Mouse (Mus musculus) cerebellum, adult 9-10 months (tissue): ENCODE measurements around the gene Cbx7.
A peak's percentile ranks its signal among the peaks of the same experiment; 100 is the strongest.
"Not testable (repeated sequence)": the region's sequence is repeated elsewhere in the genome, so short reads cannot be mapped to it uniquely, and the experiment has no call there.

Experiments used
- DNase-seq: peaks from one replicate; pipeline ENCODE4 v3.0.0; 2022

The Cbx7 gene

DNA sequence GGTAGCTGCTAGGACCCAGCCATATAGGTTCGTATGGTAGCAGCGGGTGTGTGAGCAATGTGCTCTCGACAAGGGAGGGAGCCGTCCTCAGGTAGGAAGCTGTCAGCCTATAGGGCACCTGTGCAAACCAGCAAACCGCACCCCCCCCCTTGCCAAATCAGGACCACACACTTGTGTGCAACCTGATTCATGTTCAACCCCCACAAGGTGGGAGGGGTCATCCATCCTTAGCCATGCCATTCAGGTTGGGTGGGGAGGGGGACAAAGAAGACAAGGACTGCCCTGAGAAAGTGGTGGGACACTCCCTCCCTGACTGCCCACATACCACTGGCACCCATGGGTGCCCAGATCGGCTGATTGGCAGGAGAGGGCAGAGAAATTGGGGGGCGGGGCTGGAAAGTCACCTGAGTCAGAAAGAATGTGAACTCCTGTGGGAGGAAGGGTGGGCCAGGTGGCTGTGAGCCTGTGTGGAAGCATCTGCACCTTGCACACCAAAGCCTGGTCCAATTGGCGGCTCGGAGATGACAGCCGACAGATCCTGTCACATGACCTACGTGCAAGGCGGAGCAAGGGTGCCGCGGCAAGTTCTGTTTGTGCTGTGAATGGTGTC, 53.7 kb downstream of the Cbx7 start:
- DNase-seq, result no peak

DNA sequence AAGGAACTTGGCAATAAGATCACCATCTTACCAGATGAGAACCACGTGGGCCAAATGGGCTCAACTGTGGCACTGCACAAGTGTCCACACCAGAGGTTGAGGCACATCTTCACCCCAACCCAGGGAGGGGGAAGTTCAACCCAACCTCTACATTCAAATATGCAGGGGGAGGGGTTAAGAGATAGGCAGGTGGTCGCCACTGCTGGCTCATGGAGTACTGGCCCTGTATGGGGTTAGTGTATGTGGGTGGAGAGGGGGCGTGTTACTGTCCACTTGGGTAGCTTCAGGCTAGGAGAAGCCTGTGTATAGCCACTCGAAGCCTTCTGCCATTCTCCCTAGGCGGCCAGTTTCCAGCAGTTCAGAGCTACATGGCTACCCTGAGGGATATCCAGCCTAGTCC, 54.8 kb downstream of the Cbx7 start:
- no peak for DNase-seq

DNA sequence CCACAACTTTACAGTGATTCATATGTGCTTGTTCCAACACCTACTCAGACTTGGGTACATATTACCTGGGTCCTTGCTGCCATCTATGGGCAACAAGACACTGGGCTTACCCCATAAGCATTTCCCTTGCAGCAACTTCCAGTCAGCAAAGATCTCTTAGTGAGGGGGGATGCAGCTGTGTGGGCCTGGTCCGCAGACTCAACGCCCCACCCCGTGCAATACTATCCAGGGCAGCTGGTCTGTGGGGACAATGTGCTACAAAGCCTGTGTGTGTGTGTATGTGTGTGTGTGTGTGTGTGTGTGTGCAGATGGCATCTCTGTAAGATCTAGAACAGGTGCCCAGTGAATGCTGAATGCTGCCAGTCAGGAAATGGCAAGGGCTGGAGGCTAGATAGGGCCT, 56.6 kb downstream of the Cbx7 start:
- DNase-seq, result peak; percentile 61

DNA sequence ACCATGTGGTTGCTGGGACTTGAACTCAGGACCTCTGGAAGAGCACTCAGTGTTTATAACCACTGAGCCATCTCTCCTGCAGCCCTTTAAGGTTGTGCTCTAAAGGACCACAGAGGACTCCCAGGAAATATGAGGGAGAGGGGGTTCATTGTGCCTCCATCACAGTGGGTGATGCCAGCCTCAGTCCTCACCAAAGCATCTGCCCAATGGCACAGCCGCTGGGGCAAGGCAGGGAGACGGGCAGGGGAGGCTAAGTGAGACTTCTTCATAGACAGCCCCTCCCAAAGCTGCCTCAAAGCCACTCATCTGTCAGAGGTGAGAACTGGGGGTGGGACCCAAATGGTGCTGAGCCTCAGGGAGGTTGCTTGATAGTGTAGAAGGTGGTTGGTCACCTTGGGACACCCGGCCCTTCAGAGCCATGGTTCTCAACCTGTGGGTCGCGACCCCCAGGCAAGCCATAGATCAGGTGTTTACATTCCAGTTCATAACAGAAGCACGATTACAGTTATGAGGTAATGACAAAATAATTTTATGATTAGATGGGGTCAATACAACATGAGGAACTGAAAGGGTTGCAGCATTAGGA, 57.1 kb downstream of the Cbx7 start:
- DNase-seq, result no peak

DNA sequence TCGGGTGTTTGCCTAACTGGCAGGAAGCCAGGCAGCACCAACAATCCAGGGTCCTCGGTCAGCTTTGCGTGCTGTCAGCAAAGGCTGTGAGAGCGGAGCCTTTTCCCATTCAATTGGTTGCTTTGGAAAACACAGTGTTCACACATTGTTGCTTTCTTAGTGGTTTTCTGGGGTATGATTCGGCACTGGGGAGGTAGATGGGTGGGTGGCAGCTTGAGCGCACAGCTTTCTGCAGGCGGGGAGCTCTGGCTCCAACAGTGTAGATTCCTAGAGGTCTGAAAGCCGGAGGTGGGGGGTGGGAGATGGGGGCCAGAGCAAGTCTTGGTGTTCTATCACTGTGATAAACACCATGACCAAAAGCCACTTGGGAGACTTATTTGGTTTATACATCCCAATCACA, 59.6 kb downstream of the Cbx7 start:
- no peak for DNase-seq

DNA sequence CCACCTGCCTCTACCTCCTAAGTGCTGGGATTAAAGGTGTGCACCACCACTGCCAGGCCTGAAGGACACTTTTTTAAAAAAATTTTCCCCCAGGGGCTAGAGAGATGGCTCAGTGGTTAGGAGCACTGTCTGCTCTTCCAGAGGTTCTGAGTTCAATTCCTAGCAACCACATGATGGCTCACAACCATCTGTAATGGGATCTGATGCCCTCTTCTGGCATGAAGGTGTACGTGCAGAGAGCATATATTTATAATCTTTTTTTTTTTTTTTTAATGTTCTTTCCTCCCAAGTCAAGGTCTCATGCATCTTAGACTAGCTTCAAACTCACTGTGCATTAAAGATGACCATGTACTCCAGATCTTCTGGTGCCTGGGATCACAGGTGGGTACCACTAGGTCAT, 60.1 kb downstream of the Cbx7 start:
- DNase-seq, result not testable (repeated sequence)

DNA sequence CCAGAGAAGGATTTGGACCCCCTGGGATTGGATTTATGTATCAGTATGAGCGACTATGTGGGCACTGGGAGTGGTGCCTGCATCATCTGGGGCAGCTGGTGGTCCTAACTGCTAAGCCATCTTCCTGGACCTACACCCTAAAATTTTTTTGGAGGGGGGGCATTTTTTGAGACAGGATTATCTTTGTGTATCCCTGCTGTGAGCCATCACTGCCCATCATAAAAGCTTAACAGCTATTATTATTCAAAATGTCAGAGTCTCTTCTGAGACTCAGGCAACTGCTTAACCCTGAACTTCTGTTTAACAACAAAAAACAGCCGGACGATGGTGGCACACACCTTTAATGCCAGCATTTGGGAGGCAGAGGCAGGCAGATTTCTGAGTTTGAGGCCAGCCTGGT, 61.9 kb downstream of the Cbx7 start:
- not testable (repeated sequence) for DNase-seq

DNA sequence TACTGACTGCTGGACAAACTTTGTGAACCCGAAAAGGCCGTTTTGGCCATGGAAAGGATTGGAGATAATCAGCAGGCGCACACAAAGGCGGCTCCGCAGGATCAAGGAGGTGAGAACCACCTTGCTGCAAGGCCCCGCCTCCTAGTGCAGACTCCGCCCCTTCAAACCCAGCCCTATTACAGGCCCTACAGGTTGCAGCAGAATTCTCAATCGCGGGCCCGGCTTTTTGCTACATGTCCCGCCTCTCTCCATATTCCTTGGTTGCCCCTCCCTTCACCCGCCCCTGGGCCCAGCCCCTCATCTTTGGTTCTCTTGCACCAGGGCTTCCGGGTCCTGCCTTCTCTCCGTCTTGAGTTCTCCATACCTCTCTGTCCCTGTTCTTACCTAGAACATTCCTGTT, 64.1 kb downstream of the Cbx7 start:
- no peak for DNase-seq

DNA sequence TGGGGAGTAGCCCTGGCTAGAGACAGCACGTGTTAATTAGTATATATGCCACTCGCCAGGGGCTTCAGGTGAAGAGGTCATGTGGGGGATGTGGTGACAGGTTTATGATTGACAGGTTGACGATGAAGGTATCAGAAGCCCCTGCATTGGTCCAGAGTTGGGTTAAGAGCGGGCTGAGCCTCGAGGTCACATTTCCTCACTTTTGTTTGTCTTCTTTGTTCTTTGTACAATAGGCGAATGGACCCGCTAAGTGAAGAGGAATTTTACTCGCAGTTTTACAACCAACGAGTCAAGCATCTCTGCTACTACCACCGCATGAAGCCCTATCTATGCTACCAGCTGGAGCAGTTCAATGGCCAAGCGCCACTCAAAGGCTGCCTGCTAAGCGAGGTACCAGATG, 65.7 kb downstream of the Cbx7 start:
- no peak for DNase-seq

DNA sequence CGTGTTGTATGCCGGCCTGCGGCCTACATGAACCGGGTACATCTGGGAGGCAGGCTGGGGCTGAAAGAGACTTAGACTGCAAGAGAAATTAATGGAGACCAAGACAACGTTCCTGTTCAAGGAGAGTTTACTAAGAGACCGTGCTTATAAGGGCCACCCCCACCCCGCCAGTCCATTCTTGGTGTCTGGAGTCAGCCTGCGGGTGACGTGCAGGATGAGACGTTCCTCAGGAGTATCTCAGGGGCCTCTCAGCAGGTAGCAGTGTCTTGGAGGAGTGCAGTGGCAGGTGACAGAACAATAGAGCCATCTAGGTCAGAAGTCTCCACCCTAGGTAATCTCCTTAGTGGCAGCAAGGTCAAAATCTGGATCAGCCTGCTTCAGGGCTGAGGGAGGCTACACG, 66.2 kb downstream of the Cbx7 start:
- DNase-seq, result not testable (repeated sequence)

DNA sequence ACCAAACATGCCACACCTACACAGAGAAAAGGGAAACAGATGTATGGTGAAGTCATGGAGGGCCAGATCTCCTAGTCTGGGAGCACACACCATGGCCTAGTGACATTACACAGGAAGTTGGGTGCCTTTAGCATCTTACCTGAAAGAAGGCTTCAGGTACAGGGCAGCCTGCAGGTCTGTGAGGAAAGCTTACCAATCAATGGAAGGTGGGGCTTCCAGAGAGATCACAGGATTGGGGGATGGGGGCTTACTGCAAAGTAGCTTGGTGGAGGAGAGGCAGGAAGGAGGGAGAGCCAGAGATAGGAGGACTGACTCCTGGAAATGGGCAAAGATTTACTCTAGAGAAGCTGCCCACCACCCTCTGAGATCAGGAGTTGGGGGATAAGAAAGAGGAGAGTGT, 67.0 kb downstream of the Cbx7 start:
- no peak for DNase-seq

DNA sequence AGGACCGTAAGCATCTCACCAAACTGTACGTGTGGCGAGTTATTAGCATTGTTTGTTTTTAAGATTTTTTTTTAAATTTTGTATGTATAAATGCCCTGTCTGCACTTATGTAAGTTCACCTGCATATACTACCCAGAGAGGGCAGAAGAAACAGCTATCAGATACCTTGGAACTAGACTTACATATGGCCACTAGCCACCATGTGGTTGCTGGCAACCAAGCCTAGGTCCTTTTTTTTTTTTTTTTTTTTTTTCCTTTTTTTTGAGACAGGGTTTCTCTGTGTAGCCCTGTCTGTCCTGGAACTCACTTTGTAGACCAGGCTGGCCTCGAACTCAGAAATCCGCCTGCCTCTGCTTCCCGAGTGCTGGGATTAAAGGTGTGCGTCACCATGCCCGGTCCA, 67.8 kb downstream of the Cbx7 start:
- DNase-seq, result not testable (repeated sequence)

DNA sequence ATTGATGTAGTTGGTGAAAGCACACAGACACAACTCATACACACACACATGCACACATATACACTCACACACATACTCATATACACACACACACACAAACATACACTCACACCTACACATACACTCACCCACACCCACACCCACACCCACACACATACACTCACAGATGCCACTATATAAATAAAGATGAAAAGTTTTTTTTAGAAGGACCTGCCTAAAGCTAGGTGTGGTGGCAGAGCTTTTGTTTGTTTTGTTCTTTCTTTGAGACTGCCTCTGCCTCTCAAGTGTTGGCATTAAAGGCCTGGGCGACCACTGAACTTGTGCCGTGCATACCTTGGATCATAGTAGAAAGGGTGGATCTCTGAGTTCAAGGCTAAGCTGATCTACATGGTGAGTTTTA, 69.5 kb downstream of the Cbx7 start:
- DNase-seq, result no peak

DNA sequence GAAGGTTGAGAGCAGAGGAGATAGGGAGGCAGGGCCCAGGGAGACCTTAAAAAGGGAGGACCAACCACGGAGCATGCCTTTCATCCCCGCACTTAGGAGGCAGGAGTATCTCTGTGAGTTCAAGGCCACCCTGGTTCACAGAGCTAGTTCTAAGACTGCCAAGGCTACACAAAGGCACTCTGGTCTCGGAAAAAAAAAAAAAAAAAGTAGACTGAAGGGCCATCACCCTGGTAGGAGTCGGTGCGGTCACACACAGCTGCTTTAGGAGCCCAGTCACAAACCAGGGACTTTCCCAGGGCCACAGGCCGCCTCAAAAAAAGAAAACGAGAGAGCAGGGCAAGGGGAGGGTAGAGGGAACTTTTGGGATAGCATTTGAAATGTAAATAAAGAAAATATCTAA, 70.2 kb downstream of the Cbx7 start:
- no peak for DNase-seq

DNA sequence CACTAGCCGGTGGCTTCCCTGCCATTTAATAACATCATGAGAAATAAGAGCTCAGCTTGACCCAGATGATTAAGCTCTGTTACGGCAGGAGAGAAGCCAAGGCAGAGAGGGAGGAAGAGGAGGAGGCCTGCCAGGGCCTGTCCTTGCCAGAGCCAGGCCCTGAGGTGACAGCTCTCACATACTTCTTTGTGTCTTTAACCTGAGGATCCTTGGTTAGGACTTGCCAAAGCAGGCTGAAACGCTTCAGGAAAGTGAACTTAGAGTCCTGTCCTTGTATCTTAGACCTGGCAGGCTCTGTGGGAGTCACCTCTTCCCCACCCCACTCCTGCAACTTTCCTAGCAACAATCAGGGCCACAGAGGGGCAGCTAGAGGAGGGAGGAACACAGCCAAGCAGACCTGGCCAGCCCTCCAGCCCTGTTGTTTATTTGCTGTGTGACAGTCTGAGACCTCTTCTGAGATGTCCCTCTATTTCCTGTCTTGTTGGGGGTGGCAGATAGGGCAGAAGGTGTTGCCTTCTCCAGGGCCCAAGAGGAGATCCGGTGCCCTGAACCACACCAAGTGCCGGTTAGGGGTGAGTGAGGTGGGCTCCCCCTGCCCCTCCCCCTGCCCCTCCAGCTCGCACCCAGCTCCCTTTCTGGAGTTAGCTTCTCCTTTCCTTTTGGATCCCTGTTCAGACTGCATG, 71.0 kb downstream of the Cbx7 start:
- no peak for DNase-seq

DNA sequence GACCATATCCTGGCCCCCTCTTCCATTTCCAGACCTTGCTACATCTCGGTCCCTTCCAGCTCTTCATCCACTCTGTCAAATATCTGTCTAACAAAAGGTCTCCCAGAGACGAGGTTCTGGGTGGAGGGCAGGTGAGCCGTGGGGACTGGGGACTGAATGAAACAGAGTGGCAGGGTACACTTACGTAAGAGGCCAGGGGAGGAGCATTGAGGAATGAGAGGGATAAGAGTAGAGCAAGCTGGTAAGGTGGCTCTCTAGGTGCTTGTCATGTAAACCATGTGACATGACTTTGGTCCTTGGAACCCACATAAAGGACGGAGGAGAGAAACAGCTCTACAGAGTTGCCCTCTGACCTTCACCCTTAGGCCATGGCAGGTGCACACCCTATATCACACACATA, 71.9 kb downstream of the Cbx7 start:
- no peak for DNase-seq

DNA sequence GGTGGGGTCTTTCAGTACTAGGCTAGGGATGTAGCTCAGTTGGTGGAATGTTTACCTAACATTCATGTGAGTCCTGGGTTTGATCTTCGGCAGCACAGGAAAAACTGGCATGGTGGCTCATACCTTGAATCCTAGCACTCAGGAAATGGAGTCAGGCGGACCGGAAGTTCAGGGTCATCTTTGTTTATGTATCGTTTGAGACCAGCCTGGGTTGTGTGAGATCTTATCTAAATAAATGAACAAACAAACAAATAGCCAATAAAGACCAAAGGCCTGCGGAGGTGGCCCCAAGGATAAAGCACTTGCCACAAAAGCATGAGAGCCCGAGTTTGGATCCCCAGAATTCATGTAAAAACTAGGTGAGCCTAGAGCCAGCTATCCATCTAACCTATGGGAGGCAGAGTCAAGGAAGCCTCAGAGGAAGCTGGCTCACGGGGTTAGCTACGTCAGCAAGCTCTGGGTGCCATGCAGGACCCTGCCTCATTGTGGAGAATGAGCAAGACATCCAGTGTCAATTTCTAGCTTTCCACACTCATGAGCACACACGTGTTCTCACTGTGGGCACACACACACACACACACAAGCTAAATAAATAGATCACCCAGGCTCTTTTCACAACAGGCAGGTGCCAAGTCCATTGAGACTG, 74.7 kb downstream of the Cbx7 start:
- no peak for DNase-seq

DNA sequence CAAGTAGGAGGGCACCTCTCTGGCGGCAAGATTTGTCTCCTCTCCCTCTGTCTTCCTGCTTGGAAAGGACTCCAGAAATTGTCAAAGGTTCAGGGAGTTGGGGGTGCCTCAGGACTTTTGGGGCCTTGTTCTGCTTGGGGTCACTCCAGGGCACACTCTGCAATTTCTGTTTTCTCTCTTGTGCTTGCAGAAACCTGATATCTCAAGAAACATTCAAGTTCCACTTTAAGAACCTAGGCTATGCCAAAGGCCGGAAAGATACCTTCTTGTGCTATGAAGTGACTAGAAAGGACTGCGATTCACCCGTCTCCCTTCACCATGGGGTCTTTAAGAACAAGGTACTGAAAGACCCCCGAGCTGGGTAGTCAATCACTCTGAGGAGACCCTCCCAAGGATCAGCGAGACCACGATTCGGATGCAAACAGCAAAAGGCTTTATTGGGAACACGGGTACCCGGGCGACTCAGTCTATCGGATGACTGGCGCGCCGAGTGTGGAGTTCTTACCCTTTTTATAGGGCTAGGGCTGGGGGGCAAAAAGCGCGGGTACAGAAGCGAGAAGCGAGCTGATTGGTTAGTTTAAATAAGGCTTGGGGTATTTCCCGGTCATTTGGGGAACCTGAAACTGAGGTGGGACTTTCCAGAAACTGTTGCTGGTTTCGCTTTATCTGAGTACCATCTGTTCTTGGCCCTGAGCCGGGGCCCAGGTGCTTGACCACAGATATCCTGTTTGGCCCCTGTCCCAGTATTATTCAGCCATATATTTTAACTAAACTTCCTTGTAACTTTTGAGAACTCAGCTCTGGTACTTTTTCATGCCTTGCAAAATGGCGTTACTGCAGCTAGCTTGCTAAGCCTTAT, 75.5 kb downstream of the Cbx7 start:
- not testable (repeated sequence) for DNase-seq

DNA sequence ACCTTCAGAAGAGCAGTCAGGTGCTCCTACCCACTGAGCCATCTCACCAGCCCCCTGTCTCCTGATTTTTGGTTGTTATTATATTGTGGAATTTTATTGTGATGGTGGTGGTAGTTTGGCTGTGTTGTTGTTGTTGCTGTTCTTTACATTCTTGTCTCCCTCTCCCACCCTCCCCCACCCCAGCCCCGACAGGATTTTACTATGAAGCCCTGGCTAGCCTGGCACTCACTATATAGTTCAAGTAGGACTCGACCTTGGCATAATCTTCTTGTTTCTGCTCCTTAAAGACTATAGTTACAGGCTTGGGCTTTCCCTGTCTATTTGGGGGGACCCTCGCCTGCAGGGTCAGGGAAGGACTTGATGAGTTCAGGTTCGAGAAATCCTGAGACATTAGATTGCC, 76.6 kb downstream of the Cbx7 start:
- no peak for DNase-seq

DNA sequence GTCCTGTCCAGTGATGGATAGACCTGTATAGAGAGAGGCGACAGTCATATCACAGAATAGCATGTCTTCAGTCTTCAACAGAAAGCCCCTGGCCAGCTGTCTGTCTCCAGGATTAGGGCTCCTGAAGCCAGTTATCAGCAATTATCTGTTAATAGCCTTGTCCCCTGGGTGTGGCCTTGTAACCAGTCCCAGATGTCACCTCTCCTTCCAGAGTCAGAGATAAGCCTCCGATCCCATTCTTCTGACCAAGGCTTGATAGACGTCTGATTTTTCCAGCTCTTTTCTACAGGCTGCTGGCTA, 77.1 kb downstream of the Cbx7 start:
- DNase-seq, result no peak

DNA sequence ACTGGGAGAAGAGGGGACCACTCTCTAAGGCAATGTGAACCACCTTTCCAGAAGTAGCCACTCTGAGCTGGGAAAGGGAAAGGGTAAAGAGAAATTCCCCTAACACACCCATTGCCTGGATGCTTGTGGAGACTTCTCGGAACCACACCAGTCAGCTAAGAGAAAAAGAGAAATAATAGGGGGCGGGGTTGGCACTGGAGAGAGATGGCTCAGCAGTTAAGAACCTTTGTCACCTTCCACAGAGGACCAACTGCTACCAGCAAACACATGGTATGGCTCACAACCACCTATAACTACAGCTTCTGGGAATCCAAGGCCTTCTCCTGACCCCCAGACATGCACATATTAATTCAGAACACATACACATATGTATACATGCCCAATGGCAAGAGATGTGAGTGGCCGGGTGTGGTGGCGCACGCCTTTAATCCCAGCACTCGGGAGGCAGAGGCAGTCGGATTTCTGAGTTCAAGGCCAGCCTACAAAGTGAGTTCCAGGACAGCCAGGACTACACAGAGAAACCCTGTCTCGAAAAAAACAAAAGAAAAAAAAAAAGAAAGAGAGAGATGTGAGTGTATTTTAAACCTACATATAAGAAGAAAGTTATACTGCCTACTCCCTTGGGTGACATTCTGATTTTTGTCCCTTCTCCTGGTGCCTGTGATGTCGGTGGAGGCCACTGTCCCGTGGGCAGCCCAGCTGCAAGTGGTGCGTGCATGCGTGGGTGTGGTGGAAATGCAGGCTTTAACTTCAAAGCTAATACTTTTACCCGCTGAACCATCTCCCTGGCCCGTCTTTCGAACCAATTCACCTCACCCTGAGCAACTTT, 77.7 kb downstream of the Cbx7 start:
- no peak for DNase-seq

DNA sequence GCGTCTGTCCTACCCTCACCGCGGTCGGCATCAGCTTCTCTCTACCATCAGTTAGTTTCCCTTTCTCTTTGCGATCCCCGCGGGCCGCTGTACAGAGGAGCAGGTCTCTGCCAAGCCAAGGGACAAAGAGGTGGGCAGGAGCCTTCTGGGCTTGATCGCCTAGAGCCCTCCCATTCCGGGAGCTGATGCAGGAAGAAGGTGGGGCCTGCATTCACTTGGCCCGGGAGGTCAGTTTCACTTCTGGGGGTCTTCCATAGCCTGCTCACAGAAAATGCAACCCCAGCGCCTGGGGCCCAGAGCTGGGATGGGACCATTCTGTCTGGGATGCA, 78.7 kb downstream of the Cbx7 start:
- no peak for DNase-seq
